Mouse (Mus musculus) kidney, embryonic 15.5 days (tissue): ENCODE data around the gene Fyn. TPM values are rescaled to one million over a fixed set of nuclear protein-coding genes. Genes with fewer than 3 reads are reported as not detected.

ENCODE experiments used
- ATAC-seq: fragments of 200-750 bp; cut with Nextera tagmentation; replicated peaks from 2 replicates; pipeline ENCODE4 v1.8.0; 2017; ENCODE audit warnings: moderate TSS enrichment; ENCODE audit not compliant: low FRiP score
- H3K27ac ChIP-seq: fragments of 300-500 bp; sonication (generic); 2 replicates; pipeline ENCODE4 v1.5.1; 2015; ENCODE audit warnings: mild to moderate bottlenecking, inconsistent platforms
- H3K27me3 ChIP-seq: fragments of 300-500 bp; sonication (generic); 2 replicates; pipeline ENCODE4 v1.6.1; 2015; ENCODE audit warnings: inconsistent platforms
- H3K36me3 ChIP-seq: fragments of 300-500 bp; sonication (generic); 2 replicates; pipeline ENCODE4 v1.6.1; 2015; ENCODE audit warnings: inconsistent platforms
- H3K4me1 ChIP-seq: fragments of 300-500 bp; sonication (generic); 2 replicates; pipeline ENCODE4 v1.6.1; 2015; ENCODE audit warnings: inconsistent platforms
- H3K4me2 ChIP-seq: fragments of 300-500 bp; sonication (generic); 2 replicates; pipeline ENCODE4 v1.6.1; 2015; ENCODE audit warnings: moderate library complexity, mild to moderate bottlenecking, inconsistent platforms
- H3K4me3 ChIP-seq: fragments of 300-500 bp; sonication (generic); replicated peaks from 2 replicates; pipeline ENCODE4 v1.5.1; 2015; ENCODE audit warnings: mild to moderate bottlenecking, inconsistent platforms
- H3K9ac ChIP-seq: fragments of 300-500 bp; sonication (generic); 2 replicates; pipeline ENCODE4 v1.6.1; 2015; ENCODE audit warnings: mild to moderate bottlenecking, inconsistent platforms
- H3K9me3 ChIP-seq: fragments of 300-500 bp; sonication (generic); replicated peaks from 2 replicates; pipeline ENCODE4 v1.6.1; 2016; ENCODE audit warnings: inconsistent platforms
- WGBS: fragments of 180-500 bp; shearing (Covaris S2); methylation state at CpG from one replicate; pipeline ENCODE4 v1.1.7; 2015; ENCODE audit warnings: mixed read lengths; 5-methylcytosine and 5-hydroxymethylcytosine counted together
- polyA plus RNA-seq: library from polyadenylated mRNA; unstranded; fragments of >200 nt; fragmentation: Nextera tagmentation; extraction: Ambion mirVana; gene quantifications from 2 replicates; pipeline ENCODE4 v1.2.1, GENCODE M21; 2015

Gene Fyn
- polyA plus RNA-seq, 1 experiment from 2014 or later = 26.2 TPM

DNA sequence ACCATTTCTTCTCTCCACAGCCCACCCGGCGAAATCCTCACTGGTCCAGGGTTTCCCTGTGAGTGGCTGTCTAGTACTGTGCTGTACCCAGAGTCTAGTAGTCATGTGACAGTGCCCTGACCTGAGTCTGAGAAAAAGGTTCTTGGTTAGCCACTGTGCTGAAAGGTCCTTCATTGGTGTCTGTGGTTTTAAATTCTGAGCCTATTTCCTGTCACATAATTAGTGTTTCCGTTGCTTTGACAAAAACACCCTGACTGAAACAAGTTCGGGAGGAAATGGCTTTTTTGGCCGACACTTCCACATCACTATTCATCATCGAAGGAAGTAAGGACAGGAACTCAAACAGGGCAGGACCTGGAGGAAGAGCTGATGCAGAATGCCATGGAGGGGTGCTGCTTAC lies 33.8 kb downstream of the Fyn start:
- Histone ChIP-seq H3K9ac (no peak overlapping the region), H3K4me1 (peaks cover 26% of the 10 kb centered on the region), H3K9me3 (0 out of 2 replicates have a peak, but pooled peaks cover 4% of the 10 kb centered on the region), H3K27me3 (no peaks in the 10 kb centered on the region), H3K36me3 (0 out of 2 replicates have a peak, but pooled peaks cover 3% of the 10 kb centered on the region), H3K4me3 (no peak overlapping the region), H3K27ac (no peak overlapping the region), H3K4me2 (no peak overlapping the region)
- 68% methylated on average over 6 of the region's 6 CpGs for WGBS
- no peak for ATAC-seq

DNA sequence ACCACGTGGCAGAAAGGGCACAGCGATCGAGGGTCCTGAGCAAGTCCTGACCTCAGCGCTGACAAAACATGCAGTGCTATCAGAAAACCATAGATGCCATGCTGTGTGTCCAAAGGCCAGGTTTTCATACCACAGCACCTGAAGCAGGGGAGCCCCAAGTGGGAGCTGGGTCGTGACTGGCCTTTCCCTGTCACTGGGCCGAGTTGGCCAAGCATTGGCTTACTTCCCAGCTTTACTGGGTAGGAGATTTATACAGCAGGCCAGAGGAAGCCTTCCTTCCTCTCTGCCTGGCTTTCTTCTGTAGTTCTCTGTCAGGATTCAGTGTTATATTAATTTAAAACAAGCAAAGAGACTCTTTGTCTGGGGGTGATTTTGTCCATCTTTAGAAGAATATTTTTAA lies 35.1 kb downstream of the Fyn start:
- Histone ChIP-seq H3K27me3 (no peaks in the 10 kb centered on the region), H3K4me1 (peaks cover 26% of the 10 kb centered on the region), H3K36me3 (0 out of 2 replicates have a peak, but pooled peaks cover 3% of the 10 kb centered on the region), H3K4me2 (no peak overlapping the region), H3K27ac (no peak overlapping the region), H3K9ac (no peak overlapping the region), H3K4me3 (no peak overlapping the region), H3K9me3 (0 out of 2 replicates have a peak, but pooled peaks cover 4% of the 10 kb centered on the region)
- no peak for ATAC-seq
- WGBS = 80% methylated on average over 6 of the region's 6 CpGs

DNA sequence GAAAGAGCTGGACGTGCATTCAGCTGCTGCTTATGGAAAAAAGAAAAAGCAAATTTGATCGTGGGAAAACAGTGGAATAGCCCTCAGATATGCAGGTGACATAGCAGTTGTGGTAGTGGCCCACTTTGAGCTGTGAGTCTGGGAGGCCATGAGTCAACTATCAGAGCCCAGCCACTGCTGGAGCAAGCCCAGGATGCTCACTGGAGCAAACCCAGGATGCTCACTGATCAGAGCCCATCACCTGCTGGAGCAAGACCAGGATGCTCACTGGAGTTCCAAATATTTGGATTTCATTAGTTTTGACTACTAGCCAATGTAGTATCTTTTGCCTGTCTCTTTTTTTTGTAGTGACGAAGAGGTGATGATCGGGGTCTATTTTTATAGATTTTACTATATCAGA lies 35.5 kb downstream of the Fyn start:
- H3K27ac ChIP-seq = no peak overlapping the region
- no peak overlapping the region for H3K4me2 ChIP-seq
- 0 out of 2 replicates have a peak, but pooled peaks cover 3% of the 10 kb centered on the region for H3K36me3 ChIP-seq
- no peak overlapping the region for H3K4me3 ChIP-seq
- WGBS = 91% methylated on average over 4 of the region's 4 CpGs
- 0 out of 2 replicates have a peak, but pooled peaks cover 4% of the 10 kb centered on the region for H3K9me3 ChIP-seq
- peaks cover 25% of the 10 kb centered on the region for H3K4me1 ChIP-seq
- no peak overlapping the region for H3K9ac ChIP-seq
- no peak for ATAC-seq
- no peaks in the 10 kb centered on the region for H3K27me3 ChIP-seq

DNA sequence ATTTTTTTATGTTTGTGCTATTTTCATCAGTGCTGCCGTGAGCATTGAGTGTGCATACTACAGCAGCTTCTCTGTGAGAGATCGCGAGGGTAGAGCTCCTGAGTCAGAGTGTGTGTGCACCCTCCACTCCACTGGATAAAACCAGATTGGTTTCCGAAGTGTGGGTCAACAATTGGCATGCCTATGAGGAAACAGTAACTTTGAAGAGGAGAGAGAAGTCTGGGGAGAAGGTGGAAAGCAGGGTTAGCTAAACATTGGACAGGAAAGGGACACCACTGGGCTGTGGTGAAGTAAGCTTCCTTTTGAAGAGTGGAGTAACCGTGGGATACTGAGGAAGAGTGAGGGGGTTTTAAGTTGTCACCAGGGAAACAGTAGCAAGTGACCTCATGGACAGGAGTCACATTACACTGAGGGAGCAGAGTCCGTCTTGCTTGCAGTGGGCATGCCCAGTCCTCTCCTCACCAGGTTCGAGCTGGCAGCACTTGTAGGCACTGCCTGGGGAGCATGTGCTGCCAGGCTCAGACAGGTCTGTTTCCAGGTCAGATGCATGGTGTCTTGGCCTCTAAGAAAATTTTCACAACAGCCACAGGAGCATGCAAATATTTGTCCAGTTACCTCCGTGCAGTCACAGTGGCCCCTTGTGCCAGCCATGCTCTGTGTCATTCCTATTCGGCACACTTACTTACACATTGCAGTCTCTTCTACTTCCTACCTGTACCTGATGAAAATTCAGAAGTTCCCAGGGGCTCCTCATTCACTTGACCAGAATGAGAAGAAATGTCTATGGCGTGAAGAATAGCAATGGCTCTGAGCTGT lies 37.5 kb downstream of the Fyn start:
- ATAC-seq = peak; percentile 82
- H3K4me3 ChIP-seq = no peak overlapping the region
- 0 out of 2 replicates have a peak, but pooled peaks cover 4% of the 10 kb centered on the region for H3K9me3 ChIP-seq

DNA sequence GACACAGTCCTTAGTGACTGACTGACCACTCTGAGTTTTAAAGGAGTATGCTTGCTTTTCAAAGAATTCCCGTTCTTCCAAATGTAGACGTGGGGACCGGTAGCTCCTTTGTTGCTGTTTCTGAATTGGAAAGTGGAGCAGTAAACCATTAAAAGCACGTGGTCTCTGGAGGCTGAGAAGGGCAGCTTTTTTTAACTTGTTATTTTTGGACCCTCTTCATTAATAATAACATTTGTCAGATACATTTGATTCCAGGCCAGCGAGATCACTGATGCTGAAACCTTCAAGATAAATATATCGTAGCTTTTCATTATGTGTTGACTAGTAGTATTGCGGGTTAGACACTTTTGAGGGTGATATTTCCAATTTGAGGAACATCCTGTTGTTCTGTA lies 38.1 kb downstream of the Fyn start:
- WGBS = 50% methylated on average over 7 of the region's 7 CpGs
- Histone ChIP-seq H3K36me3 (0 out of 2 replicates have a peak, but pooled peaks cover 3% of the 10 kb centered on the region), H3K4me1 (peaks cover 20% of the 10 kb centered on the region), H3K4me2 (0 out of 2 replicates have a peak overlapping the region, but pooled peaks have one; percentile 13), H3K9ac (no peak overlapping the region), H3K27ac (no peak overlapping the region), H3K27me3 (no peaks in the 10 kb centered on the region), H3K9me3 (0 out of 2 replicates have a peak, but pooled peaks cover 4% of the 10 kb centered on the region), H3K4me3 (no peak overlapping the region)
- 0 out of 2 replicates have a peak, but pooled peaks have one; percentile 3 for ATAC-seq

More for the DNA sequence above, 37.5 kb downstream of the Fyn start:
- Histone ChIP-seq H3K27ac (no peak overlapping the region), H3K4me2 (0 out of 2 replicates have a peak overlapping the region, but pooled peaks have one; percentile 13), H3K36me3 (0 out of 2 replicates have a peak, but pooled peaks cover 3% of the 10 kb centered on the region), H3K27me3 (no peaks in the 10 kb centered on the region), H3K9ac (no peak overlapping the region), H3K4me1 (peaks cover 20% of the 10 kb centered on the region)
- WGBS = 45% methylated on average over 10 of the region's 10 CpGs

DNA sequence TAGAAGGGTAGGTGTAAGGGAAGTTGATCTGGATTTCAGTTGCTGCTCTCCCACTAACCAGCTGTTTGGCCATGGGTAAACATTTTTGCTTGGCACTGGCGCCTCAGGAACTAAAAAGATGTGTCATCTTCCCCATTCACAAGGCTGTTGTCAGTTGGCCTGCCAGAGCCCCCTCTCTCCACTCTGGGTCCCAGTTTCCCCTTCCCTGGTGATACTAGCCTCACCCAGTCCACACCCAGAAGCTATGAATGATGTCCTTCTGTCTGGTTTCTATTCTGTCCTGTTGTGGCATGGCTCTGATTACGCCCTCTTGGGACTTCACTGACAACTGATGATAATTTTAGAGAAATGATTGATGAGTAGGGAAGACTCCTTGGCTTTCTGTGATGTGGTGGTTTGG lies 38.9 kb downstream of the Fyn start:
- H3K27ac ChIP-seq = no peak overlapping the region
- 0 out of 2 replicates have a peak, but pooled peaks cover 3% of the 10 kb centered on the region for H3K36me3 ChIP-seq
- H3K4me2 ChIP-seq = no peak overlapping the region
- no peak overlapping the region for H3K4me3 ChIP-seq
- no peak overlapping the region for H3K9ac ChIP-seq
- no peak for ATAC-seq
- no peaks in the 10 kb centered on the region for H3K27me3 ChIP-seq
- WGBS = 88% methylated on average over 2 of the region's 2 CpGs
- H3K9me3 ChIP-seq = 0 out of 2 replicates have a peak, but pooled peaks cover 4% of the 10 kb centered on the region
- H3K4me1 ChIP-seq = peaks cover 20% of the 10 kb centered on the region

DNA sequence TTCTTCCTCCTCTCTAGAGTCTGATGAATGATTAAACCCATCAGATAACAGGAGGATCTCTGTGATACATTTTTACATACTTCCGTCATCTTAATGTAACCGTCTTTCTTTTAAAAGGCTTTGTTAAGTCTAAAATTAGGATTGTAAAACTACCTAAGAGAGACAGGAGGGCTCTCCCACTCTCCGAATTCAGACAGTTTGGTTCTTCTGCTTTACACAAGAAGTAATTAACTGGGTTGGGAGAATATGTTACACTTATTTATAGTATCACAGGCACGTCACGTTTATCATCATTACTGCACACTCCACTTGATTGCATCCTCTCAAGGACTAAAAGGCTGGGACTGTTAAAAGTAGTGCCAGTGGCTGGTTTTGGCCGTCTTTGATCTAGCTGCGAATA lies 40.9 kb downstream of the Fyn start:
- Histone ChIP-seq H3K9ac (no peak overlapping the region), H3K4me3 (no peak overlapping the region), H3K27ac (no peak overlapping the region), H3K4me2 (no peak overlapping the region), H3K27me3 (no peaks in the 10 kb centered on the region), H3K36me3 (no peaks in the 10 kb centered on the region), H3K9me3 (no peaks in the 10 kb centered on the region), H3K4me1 (peaks cover 32% of the 10 kb centered on the region)
- 67% methylated on average over 7 of the region's 7 CpGs for WGBS
- ATAC-seq = no peak

DNA sequence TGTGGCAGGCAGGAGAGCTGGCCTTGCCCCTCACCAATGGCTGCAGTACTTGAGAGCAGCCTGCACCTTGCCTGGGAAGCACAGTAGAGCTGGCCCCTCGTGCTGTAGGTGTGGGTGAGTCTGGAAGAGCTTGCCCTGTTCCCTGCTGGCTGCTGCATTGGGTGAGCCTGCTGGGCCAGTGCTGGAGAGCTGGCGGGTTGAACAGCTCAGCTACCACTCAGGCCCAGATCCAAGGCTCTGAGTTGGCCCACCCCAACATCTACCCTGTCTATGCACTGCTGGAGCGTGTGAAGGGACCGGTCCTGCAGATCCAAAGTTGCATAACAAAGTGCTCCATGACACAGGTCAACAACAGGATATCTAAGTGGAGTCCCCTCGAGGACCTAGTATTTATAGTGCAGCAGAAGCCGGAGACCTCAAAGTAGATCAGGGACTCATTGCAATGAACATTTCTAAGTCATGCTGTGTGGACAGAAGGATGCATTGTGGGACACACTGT lies 41.5 kb downstream of the Fyn start:
- H3K9ac ChIP-seq = no peak overlapping the region
- H3K4me3 ChIP-seq = no peak overlapping the region
- no peaks in the 10 kb centered on the region for H3K36me3 ChIP-seq
- WGBS = 74% methylated on average over 6 of the region's 6 CpGs
- no peaks in the 10 kb centered on the region for H3K27me3 ChIP-seq
- no peak overlapping the region for H3K4me2 ChIP-seq
- ATAC-seq = no peak
- H3K4me1 ChIP-seq = peaks cover 33% of the 10 kb centered on the region
- H3K9me3 ChIP-seq = no peaks in the 10 kb centered on the region
- H3K27ac ChIP-seq = no peak overlapping the region

DNA sequence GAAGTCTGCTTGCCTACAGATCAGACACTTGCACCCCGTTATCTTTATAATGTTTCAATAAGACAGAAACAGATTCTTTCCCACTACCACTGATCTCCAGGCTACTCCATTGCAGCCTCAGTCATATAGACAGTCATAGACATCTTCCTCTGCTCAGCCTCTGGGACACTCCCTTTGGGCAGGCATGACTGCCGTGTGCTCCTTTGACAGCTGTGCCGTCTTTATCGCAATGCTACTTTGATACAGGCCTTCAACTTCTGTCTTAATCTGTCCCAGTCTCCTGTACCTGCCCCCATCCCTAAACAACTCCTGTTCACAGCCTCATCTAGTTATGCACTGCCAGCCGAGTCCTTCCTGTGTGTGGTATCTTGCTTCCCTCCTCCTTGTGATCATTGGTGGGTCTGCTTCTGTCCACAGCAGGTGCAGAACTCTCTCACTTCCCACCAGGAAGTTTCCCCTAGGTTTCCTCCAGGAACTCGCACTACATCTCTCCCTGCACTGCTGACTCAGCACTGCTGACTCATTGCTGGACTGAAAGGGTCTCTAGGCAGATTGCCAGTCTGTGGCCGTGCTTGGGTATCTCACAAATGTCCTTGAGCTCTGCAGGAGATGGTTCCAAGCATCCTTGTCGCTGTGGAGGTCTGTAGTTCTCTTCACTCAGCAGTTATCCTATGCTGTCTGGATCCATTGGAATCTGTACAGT lies 43.4 kb downstream of the Fyn start:
- no peak overlapping the region for H3K27ac ChIP-seq
- WGBS = 73% methylated on average over 8 of the region's 8 CpGs
- no peaks in the 10 kb centered on the region for H3K36me3 ChIP-seq
- H3K4me3 ChIP-seq = no peak overlapping the region
- H3K9me3 ChIP-seq = no peaks in the 10 kb centered on the region
- H3K27me3 ChIP-seq = no peaks in the 10 kb centered on the region
- ATAC-seq = no peak
- H3K4me1 ChIP-seq = peaks cover 30% of the 10 kb centered on the region
- H3K9ac ChIP-seq = no peak overlapping the region
- H3K4me2 ChIP-seq = no peak overlapping the region

DNA sequence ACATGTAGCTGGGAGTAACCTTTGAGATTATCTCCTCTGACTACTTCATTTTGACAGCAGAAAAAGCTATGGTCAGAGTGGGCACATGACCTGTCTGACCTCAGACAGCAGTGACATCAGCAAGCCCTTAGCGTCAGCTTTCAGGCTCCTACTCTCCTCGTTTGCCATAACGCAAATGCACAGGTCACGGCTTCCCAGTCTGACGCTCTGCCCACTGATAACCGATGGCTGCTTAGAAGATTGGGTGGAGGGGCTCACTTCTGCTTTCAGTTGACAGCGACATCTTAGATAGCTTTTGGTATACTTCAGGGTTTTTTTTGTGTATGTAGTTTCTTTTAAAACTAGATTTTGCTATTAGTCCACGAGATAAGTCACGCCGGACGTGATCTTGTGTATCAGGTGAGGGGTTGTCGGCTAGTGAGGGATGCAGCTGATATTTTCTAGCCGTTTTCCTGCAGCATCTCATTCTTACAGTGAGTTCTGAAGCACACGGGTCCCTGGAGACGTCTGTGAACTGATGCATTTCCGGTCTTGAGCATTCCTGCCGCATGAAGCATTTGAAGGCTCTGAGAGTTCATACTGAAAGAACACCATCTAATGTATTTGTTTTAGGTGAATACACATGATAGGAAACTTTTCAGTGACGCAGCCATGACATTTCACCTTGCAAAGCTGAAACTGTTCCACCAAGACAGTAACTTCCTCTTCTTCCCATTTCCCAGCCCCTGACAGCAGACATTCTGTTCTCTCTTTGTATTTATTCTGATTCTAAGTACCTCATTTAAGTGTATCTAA lies 44.4 kb downstream of the Fyn start:
- no peaks in the 10 kb centered on the region for H3K36me3 ChIP-seq
- H3K4me2 ChIP-seq = no peak overlapping the region
- peaks cover 38% of the 10 kb centered on the region for H3K4me1 ChIP-seq
- no peak for ATAC-seq
- no peak overlapping the region for H3K4me3 ChIP-seq
- H3K9ac ChIP-seq = no peak overlapping the region
- no peaks in the 10 kb centered on the region for H3K27me3 ChIP-seq
- H3K9me3 ChIP-seq = no peaks in the 10 kb centered on the region
- no peak overlapping the region for H3K27ac ChIP-seq
- WGBS = 66% methylated on average over 18 of the region's 18 CpGs

DNA sequence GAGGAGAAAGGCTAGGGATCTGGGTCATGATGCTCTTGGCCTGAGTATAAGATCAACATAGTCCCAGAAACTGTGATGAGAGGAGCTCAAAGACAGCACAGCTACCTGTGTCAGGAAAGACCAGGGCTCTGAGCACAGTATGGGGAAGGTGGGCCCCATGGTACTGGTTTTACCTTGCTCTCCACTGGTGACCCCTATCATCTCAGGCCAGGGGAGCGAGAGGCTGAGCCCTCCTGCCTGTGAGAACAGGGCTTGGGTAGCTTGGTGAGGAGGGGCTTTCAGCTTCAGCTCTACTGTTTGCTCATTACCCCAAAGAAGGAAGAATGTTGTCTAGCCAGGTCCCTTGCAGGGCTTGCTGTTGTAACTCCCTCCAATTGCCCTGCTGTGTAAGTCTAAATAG lies 45.4 kb downstream of the Fyn start:
- Histone ChIP-seq H3K27ac (no peak overlapping the region), H3K4me1 (peaks cover 43% of the 10 kb centered on the region), H3K9ac (no peak overlapping the region), H3K4me3 (no peak overlapping the region), H3K9me3 (no peaks in the 10 kb centered on the region), H3K27me3 (no peaks in the 10 kb centered on the region), H3K4me2 (no peak overlapping the region), H3K36me3 (no peaks in the 10 kb centered on the region)
- 79% methylated on average over 1 of the region's 1 CpGs for WGBS
- ATAC-seq = no peak
